Mouse (Mus musculus): ENCODE measurements around the gene Plce1.
A peak's percentile ranks its signal among the peaks of the same experiment; 100 is the strongest.

The Plce1 gene

DNA sequence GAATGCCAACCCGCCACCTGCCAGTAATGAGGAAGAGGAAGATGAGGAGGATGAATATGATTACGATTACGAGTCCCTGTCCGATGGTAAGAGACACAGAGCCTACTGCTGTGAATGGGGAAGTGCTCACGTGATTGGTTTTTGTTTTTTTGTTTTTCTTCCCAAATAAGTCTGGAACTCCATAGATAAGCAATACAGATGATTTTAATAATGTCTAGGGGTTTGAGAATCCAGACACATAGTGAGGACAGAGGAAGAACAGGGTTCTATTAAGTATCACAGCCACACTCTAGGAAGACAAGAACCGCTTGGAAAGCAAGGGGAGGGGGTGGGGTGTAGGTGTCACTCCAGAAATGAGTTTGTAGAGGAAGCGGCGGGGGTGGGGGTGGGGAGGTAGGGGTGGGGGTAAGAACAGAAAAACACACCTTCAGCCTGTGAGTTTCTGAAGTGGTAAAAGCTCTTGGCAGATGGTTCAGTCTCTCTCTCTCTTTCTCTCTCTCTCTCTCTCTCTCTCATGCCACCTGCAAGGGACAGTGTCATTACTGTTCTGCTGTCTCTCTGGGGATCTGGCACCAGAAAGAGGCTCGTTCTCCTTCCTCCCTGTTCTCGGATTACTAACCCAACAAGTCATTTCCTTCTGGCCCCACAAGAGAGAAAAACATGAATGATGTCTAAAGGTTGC is 265.0 kb downstream of the Plce1 start:
- DNase-seq: no peak

DNA sequence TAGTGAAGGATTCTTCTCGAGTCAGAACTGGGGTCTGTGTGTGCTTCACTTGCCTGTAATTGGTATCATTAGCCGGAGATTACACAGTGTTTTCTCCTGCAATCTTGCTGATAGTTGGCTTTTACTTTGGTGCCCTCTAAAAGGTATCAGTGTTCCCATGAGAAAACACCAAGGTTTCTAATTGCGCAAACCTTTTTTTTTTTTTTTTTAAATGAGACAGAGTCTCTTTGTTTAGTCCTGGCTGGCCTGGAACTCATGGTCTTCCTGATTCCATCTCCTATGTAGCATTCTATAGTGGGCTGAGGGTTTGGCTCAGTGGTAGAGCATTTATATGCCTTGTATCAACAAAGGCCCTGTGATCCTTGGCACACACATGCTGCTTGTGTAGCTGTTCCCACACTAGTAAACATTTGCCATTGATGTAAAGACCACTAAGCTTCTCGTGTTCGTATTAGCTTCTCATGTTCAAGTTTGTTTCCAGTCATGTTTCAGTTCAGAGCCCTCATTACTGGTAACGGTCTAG is 265.6 kb downstream of the Plce1 start:
- no peak for DNase-seq

DNA sequence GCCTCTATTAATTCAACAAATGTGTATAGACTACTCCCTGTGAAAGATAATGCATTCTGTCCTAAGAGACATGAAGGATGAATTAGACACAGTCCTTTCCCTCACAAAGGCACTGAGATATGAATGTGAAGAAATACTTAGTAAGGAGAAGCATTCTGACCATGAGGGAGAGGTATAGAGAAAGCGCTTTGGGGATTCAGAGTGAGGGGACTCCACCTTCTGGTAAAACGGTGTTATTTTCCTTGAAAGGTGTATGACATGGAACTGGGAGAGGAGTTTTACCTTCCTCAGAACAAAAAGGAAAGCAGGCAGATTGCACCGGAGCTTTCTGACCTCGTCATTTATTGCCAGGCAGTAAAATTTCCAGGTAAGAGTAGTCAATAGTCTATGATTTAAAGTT is 269.3 kb downstream of the Plce1 start:
- no peak for DNase-seq

DNA sequence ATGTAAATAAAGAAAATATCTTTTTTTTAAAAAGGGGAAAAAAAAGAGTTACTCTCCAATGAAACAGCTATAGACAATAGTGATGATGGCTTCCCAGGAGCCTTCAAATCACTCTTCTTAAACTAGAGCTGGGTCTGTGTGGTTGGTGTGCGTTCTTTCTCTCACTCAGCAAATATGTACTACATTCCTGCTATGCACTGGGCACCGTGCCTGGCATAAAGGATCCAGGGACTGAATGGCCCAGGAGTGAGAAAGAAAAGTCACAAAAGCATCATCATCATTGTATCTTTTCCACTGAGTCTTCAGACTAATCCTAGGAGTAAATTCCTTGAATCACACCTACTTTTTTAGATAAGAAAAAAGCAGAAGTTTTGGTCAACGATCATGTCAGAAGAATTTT is 276.3 kb downstream of the Plce1 start:
- DNase-seq: no peak

DNA sequence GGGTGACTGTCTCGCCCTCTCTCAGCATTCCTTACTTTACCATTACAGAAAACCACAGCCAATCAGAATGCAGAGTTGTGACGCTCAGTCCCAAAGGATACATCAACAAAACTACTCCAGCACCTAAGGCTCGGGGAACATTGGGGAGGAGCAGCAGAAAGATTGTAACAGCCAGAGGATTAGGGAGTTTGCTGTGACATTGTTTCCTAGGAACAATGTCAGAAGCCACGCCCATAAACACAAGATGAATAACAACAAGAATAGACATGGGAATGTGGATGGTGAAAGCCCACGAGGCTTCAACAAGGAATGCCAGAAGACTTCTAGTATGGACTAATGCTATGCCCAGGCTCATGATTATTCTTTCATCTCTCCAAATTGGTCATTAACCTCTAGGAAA is 277.1 kb downstream of the Plce1 start:
- no peak for DNase-seq

DNA sequence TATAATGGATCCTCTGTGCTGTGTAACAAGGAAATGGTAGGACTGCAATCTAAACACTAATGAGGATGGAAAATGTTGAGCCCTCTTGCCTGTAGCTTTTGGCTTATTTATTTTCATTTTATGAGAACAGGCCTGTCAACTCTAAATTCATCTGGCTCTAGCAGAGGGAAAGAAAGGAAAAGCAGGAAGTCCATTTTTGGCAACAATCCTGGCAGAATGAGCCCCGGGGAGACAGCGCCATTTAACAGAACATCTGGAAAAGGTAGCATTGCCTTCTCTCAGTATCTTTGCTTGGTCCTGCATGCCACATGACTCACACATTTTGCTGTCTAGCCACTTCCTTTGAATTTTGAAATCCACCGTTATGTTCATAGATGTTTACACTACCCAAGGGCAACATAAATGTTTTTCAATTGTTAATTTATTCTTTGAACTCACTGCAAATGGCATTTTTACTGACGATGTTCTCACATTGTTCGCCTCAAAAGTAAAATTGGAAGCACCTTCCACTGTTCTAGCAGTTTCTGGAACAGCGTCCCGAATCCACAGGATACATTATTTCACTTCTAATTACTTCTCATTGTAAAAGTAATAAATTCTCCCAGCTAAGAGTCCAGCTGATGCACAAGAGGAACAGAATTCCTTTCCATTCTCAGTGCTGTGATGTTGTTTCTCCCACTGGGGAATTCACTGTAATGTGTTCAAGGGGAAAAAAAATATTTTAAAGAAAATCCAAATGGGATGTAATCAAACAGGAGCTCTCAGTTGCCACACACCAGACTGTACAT is 278.0 kb downstream of the Plce1 start:
- no peak for DNase-seq

DNA sequence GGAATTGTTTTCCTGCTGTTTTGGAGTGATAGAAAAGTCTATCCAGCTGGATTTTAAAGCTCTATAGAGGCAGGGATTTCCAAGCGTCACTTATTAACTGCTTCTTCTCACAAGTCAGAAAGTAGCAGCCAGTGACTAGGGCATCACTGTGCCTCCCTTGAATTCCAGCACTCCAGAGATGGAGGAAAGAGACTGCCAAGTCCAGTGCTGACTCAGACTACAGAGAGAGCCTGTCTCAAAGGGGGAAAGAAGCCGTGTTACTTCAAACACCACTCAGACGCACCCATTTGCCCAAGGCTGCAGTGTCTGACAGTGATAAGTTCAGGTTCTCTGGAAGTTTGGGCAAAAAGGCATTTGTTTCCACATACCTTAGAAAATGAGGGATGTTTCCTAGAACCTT is 279.5 kb downstream of the Plce1 start:
- DNase-seq: no peak

DNA sequence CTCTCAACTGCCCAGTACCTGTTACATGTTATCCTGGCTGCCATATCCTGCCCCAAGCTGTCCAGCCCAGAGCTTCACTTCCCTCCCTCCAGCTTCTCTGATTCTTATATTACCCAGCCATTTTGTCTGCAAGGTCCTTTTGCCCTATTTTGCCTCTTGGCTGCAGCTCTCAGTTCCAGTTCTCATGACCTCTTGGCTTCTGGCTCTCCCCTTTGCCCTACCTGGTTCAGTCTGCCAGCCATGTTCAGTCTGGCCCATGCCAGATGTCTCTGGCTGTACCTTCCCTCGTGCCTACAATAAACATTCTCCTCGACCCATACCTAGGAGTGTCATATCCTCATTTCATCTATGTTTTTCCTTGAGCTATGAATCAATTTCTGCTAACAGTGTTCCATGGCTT is 285.4 kb downstream of the Plce1 start:
- DNase-seq: no peak

DNA sequence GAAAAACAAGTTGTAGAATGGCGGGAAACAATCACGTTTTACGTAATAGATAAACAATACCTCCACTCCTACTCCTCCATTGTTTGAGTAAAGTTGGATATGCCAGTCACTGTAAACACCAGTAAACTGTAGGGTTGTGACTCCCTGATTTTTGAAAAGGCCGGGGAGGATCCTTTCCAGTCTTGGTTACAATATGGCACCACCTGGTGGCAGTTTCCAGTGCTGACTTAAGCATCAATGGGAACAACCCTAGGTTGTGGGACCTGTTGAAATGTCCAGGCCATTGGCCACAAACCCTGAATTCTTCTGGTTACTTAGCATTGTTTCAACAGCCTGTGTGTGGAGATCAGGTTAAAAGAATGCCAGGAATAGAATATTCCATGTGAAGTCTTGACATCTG is 294.6 kb downstream of the Plce1 start:
- DNase-seq: peak; percentile 32

DNA sequence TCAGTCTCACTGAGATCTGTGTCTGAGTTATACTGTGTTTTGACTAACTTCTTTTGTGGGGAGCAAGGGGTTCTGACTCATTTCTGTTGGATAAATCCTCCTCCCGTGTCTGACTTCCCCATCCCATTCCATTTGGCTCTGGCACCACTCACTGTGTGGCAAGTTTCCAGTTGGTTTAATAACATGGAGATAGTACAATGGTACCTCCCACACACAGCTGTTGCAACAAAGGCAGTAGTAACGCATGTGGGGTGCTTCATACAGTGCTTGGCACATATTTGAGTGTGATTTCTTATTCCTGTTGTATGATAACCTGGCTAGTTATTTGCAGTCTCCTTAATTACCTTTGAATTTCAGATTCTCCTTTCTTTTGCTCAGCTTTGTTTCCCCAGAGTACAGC is 297.9 kb downstream of the Plce1 start:
- peak; percentile 18 for DNase-seq

DNA sequence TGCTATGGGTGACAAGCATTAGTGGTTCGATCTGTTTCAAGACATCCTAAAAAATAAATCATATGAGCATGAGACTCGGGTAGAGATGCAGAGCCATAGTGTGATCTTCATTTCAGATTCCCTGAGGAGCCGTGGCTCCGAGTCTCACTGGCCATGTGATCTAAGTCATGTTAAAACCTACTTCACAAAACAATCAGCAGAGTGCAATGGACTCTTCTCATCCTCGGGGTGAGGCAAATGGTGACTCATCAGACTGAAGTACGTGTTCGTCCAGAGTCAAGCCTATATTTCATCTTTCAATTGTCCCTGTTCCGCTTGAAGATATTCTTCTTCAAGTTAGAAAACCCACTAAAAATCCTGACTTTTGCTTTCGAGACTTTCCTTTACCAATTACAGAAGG is 302.6 kb downstream of the Plce1 start:
- no peak for DNase-seq

DNA sequence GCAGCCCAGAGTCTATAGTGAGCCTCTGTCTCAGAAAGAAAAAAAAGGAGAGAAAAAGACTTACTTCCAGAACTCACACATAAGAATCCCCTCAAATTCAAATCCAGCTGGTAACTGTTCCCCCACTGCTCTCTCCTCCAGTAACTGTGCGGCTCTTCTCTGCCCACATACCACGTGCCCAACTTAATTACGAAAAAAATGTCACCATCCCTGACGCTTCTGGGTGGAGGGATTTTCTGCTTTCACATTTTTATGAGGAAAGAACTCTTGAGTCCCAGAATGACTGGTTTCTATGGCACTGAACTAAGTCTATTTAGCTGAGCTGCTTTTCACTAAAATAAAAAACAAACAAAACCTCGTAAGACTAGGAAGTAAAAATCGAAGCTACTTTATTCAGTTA is 306.8 kb downstream of the Plce1 start:
- DNase-seq: no peak

DNA sequence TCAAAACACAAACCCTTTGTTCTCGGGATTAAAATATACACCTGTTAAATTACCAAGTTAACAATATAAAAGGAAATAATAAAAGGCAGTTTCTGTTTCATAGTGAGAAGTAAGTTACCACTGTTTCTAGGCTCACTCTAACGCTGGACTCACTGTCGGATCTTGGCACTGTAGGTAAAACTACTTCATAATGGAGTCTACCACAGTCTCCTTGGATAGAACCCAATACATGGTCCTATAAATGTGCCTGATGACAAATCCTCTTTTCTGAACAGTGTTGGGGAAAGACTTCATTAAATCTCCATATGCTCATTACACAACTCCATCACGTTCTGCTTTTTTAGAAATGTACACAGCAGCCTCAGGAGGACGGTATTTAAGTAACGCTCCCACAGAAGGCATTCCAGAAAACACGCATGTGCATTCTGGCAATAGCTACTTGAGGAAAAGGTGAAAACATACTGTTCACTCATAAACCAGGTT is 312.7 kb downstream of the Plce1 start:
- no peak for DNase-seq

DNA sequence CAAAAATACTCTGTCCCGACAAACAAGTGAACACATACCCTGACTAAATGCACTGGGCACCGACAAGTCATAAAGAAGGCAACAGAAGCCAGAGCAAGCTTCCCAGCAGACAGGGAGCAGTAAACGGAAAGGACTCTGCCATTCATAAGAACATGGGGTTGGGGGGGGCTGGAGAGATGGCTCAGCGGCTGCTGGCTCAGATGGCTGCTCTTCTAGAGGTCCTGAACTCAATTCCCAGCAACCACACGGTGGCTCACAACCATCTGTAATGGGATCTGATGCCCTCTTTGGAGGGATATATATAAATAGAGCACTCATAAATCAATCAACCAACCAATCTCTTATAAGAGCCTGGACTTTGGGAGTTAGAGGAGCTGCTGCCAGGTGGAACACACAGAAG is 315.6 kb downstream of the Plce1 start:
- DNase-seq: no peak

DNA sequence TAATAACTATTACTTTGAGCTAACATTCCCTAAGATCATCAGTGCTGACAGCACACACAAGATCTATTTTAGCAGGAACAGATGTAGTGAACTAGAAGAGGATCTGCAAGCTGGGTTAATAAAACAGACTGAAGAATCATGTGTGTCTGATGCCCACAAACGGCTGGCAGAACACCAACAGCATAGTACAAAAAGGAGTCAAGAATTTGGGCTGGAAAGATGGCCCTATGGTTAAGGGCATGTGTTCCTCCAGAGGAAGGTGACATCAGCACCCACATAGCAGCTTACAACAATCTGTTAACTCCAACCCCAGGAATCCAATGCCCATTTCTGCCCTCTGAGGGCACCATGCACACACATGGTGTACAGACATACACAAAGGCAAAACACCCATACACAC is 317.4 kb downstream of the Plce1 start:
- DNase-seq: peak; percentile 42

DNA sequence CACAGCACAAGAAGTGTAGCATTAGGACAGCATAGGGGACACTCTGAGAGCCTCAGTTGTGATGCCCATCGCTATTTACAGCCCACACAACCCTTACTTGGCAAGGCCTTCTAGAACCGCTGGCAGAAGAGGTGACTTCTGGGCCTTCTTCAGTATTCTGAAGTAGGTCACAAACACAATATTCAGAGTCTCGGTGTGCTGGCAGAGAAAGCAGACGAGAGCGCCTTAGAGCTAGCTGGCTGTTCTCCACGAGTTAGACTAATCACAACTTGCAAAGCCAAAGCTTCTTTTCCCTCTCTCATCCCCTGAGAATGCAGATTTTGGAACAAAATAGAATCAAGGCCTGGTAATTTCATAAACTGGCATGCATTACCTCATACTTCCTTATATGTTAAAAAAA is 317.9 kb downstream of the Plce1 start:
- peak; percentile 37 for DNase-seq

DNA sequence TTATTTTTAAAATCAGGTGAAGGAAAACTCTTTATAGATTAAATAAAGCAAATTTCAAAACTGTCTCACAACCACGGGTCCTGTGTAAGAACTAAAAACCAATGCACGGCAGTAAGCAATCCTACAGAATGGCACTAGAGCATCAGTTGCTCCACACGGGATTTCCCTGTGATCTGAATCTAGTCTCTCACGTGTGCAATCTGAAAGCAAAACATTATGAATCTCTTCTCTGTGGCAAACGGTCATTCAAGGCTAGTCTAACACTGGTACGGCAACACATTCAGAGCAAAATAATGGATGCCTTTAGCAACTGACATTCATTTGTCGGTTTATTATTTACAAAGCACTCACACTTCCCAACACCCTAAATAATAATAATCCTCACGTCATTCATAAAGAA is 337.3 kb downstream of the Plce1 start:
- no peak for DNase-seq

DNA sequence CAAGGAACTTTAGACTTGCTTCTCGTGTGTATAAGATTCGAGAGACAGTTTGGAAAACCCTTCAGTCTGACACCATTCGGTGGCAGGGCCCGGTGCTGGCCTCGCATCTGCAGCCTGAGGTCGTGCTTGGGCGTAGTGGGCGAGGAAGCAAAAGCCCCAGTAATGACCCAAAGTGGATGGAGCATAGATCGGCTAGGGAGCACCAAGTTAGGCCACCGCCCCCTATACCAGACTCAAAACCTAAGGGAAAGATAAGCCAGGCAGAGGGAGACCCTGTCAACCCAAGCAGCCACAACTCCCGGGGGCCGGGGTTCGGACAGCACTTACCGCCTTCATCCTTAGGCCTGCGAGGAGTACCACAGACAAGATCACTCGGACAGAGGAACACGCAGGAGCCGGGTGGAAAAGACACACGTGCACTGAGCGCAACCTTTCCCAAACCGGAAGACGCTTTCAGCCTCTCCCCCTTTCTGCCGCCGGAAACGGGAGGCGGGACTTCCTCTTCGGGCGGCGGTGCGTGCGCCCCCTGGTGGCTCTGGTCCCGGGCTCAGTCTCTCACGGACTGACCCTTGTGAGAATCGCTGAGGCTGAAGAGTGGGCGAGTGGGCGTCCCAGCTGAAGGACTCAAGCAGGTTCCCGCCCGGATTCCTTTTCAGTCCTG is 338.0 kb downstream of the Plce1 start, which contains the start of gene Noc3l:
Noc3l (minus strand) TSS at position 472 of the 661 bp plus-strand sequence.
- peak; percentile 94 for DNase-seq

DNA sequence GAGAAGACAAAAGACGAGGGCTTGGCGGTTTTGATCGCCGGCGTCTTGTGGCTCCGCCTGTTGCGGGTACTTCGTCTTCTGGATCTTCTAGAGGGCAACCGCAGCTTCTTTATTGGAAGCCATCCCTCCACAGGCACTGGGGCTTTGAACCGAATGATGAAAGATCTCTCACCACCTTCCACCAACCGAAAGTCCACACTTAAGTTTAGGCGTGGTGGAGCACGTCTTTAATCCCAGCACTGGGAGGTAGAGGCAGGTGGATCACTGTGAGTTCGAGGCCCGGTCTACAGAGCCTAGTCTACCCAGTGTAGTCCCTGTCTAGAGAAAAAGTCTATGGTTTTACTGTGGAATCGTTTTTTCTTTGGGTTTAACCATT is 338.5 kb downstream of the Plce1 start:
- no peak for DNase-seq

DNA sequence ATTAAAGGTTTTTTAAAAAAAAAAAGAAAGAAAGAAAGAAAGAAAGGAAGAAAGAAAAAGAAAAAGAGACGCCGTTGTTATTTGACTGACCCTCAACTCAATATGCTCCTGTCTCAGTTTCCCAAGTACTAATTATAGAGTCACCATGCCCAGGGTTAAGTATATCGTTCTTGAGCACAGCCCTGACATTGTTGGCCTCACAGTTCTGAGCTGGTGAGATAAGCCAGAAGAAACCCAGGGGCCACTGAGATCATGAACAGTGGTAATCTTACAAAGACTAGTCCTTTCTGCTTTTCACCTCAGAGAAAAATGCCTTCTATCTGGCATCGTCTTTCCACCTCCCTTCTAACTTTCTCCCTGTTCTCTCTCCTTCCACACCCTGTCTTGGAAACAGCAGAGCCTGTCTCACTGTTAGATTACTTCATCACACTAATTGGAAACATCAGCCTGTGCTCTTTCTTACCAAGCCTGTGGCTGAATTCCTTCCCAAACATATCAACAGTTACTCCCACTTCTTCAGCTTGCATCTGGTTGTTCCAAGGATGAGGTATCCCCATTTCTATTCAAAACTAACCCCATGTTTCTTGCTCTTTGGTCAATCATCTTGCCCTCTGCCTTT is 339.4 kb downstream of the Plce1 start:
- DNase-seq: no peak

DNA sequence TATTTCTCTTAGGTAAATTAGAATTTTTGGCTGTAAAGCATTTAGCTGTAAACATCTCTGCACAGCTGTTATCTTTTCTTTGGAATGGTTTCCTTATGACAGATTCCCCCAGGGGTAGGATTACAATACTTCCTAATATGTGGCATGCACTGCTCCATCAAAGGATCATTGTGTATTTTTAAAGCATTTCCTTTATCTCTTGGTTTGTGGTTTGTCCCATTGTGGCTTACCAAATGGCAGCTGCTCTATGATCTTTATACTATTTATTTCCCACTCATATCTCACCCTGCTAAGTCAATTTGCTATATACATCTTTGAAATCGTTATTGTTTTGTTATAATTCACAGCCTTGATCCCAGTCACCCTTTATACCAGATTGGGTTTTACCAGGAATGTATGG is 352.3 kb downstream of the Plce1 start:
- DNase-seq: no peak

All from right cerebral cortex, adult 18-20 months (tissue).